Mouse (Mus musculus): ENCODE data around the gene Slc22a14. TPM values are rescaled to one million over a fixed set of nuclear protein-coding genes. Genes with fewer than 3 reads are reported as not detected.

The Slc22a14 gene
- polyA plus RNA-seq, 1 experiment from 2014 or later: not detected

DNA sequence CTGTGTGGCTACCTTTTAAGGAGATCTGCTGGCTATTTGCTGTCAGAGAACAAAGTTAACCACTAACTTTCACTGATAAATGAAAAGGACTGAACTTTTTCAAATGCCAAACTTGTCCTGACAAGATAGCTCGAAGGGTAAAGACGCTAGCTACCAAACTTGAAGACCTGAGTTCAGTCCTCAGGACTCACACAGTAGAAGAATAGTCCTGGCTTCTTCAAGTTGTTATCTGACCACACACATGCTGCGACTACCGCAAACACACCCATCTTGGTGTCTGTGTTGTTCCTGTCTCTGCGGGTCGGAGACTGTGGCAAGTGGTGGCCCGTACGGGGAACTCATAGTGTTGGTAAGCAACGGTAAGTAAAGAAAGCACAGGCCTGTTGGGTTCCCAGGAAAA, 161.7 kb downstream of the Slc22a14 start:
- Histone ChIP-seq H3K4me2 (ENCODE audit: low read length) (no peak overlapping the region), H3K9me3 (ENCODE audit: control insufficient read depth, low read length) (peaks cover 6% of the 10 kb centered on the region; the same call in 1 of the 2 replicates), H3K4me3 (ENCODE audit: control insufficient read depth in 1 of 2, insufficient read depth in 1 of 2, low read depth in 1 of 2, low read length in 2 of 2) (no peak overlapping the region), H3K27me3 (ENCODE audit: control insufficient read depth, insufficient read depth, low read length) (no peaks in the 10 kb centered on the region), H3K9ac (ENCODE audit: low read length) (no peak overlapping the region), H3K4me1 (ENCODE audit: control insufficient read depth in 2 of 2, insufficient read depth in 2 of 2, low read length in 2 of 2) (no peaks in the 10 kb centered on the region), H3K27ac (replicated peaks in 1 of 2; ENCODE audit: control insufficient read depth in 1 of 2, insufficient read depth in 1 of 2, low read depth in 2 of 2, low read length in 2 of 2) (no peak overlapping the region), H3K36me3 (ENCODE audit: control insufficient read depth, insufficient read depth, low read length) (no peaks in the 10 kb centered on the region)
- ATAC-seq (ENCODE audit: insufficient number of reproducible peaks, insufficient read depth, low FRiP score, low read depth): no peak
- WGBS: 91% methylated on average over 9 of the region's 9 CpGs

DNA sequence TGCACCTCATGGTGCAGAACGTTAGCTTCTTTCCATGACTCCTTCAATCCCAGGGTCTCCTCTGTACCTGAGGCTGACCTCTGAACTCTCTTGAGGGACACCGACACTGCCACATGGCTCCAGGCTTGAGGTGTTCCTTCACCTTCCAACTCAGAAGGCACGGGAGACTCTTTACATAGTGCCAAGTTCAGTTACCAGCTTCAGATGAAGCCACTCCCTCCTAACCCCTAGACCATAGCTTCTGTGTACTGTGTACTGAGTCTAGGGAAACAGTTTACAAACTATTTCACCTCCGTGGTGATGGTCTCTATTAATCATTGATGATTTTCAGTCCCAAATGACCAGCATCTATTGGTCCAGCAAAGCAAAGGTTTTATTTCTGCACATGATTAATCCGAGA, 163.7 kb downstream of the Slc22a14 start:
- ATAC-seq (ENCODE audit: insufficient number of reproducible peaks, insufficient read depth, low FRiP score, low read depth): no peak

DNA sequence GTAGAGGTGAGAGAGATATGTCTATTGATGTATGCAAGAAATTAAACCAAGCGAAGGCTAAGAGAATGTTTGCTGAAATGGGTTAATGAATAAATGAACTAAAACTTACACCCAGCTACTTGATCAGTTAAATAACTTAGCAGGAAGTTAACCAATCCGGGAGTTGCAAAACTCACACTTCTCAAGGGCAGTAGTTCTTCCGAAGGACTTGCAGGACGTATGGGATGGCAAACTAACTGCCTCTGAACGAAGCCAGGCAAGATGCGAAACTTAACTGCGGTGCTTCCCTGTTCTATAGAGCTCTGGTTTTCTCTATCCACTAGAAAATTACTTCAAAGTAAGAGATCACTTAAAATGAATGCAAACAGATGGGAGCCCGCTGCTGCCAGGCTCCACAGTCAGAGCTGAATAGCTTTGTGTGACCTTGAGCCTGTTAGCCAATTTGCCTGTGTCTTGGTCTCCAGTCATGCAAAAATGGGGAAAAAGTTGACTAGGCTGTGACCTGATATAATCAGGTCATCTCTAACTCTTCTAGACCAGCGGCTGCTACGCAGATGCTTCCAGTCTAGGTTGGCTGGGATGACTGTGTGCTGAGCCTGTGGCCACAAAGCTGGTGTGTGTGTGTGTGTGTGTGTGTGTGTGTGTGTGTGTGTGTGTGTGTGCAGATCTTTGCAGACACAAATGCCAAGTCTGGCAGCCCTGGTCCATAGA, 166.0 kb downstream of the Slc22a14 start:
- ATAC-seq (ENCODE audit: insufficient number of reproducible peaks, insufficient read depth, low FRiP score, low read depth): no peak
- peaks cover 6% of the 10 kb centered on the region; the same call in 1 of the 2 replicates for H3K9me3 ChIP-seq (ENCODE audit: control insufficient read depth, low read length)
- 86% methylated on average over 10 of the region's 10 CpGs for WGBS

More for the DNA sequence above, 163.7 kb downstream of the Slc22a14 start:
- Histone ChIP-seq H3K27me3 (ENCODE audit: control insufficient read depth, insufficient read depth, low read length) (no peaks in the 10 kb centered on the region), H3K9me3 (ENCODE audit: control insufficient read depth, low read length) (peaks cover 6% of the 10 kb centered on the region; the same call in 1 of the 2 replicates), H3K4me3 (ENCODE audit: control insufficient read depth in 1 of 2, insufficient read depth in 1 of 2, low read depth in 1 of 2, low read length in 2 of 2) (no peak overlapping the region), H3K36me3 (ENCODE audit: control insufficient read depth, insufficient read depth, low read length) (no peaks in the 10 kb centered on the region), H3K27ac (replicated peaks in 1 of 2; ENCODE audit: control insufficient read depth in 1 of 2, insufficient read depth in 1 of 2, low read depth in 2 of 2, low read length in 2 of 2) (no peak overlapping the region), H3K4me1 (ENCODE audit: control insufficient read depth in 2 of 2, insufficient read depth in 2 of 2, low read length in 2 of 2) (no peaks in the 10 kb centered on the region), H3K4me2 (ENCODE audit: low read length) (no peak overlapping the region), H3K9ac (ENCODE audit: low read length) (no peak overlapping the region)
- 78% methylated on average over 5 of the region's 5 CpGs for WGBS

DNA sequence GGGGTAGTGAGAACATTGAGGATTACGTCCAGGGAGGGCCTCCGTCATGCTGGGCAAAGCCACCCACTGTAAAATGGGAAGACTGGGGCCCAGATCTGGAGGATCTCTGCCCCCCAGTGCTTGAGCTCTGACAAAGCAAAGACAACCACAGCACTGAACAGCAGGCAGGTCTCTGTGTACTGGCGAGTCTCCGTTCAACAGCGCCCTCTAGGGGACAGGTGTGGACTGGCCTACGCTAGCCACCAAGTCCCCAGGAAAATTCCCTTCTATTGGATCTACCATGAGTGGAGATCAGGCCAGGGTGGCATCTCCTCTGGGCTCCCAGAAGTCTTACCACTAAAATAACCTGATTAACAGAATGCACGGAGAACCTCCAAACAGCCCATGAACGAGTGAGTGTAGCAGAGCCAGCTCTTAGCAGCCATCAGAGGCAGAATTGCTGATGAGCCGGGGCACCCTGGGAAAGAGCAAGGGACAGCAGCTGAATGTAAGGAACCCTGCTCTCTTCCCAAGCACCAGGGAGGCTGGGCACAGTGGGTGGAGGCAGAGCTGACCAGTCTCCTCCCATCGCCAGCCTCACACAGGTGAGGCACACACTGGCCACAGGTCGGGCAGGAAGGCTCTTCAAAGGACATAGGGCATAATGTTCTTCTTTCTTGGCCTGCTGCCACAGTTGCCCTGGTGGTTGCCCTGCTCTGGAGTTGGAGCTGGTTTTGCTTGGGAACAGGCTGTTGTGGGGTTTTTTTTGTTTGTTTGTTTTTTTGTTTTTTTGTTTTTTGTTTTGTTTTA, 173.0 kb downstream of the Slc22a14 start:
- Histone ChIP-seq H3K4me2 (ENCODE audit: low read length) (no peak overlapping the region), H3K36me3 (ENCODE audit: control insufficient read depth, insufficient read depth, low read length) (no peaks in the 10 kb centered on the region), H3K9ac (ENCODE audit: low read length) (no peak overlapping the region), H3K27ac (replicated peaks in 1 of 2; ENCODE audit: control insufficient read depth in 1 of 2, insufficient read depth in 1 of 2, low read depth in 2 of 2, low read length in 2 of 2) (no peak overlapping the region), H3K4me1 (ENCODE audit: control insufficient read depth in 2 of 2, insufficient read depth in 2 of 2, low read length in 2 of 2) (no peaks in the 10 kb centered on the region), H3K9me3 (ENCODE audit: control insufficient read depth, low read length) (no peaks in the 10 kb centered on the region), H3K4me3 (ENCODE audit: control insufficient read depth in 1 of 2, insufficient read depth in 1 of 2, low read depth in 1 of 2, low read length in 2 of 2) (no peak overlapping the region), H3K27me3 (ENCODE audit: control insufficient read depth, insufficient read depth, low read length) (no peaks in the 10 kb centered on the region)
- WGBS: 38% methylated on average over 11 of the region's 11 CpGs
- ATAC-seq (ENCODE audit: insufficient number of reproducible peaks, insufficient read depth, low FRiP score, low read depth): no peak

More for the DNA sequence above, 166.0 kb downstream of the Slc22a14 start:
- no peak overlapping the region for H3K27ac ChIP-seq (replicated peaks in 1 of 2; ENCODE audit: control insufficient read depth in 1 of 2, insufficient read depth in 1 of 2, low read depth in 2 of 2, low read length in 2 of 2)
- no peaks in the 10 kb centered on the region for H3K36me3 ChIP-seq (ENCODE audit: control insufficient read depth, insufficient read depth, low read length)
- H3K4me1 ChIP-seq (ENCODE audit: control insufficient read depth in 2 of 2, insufficient read depth in 2 of 2, low read length in 2 of 2): no peaks in the 10 kb centered on the region
- H3K4me3 ChIP-seq (ENCODE audit: control insufficient read depth in 1 of 2, insufficient read depth in 1 of 2, low read depth in 1 of 2, low read length in 2 of 2): no peak overlapping the region
- H3K27me3 ChIP-seq (ENCODE audit: control insufficient read depth, insufficient read depth, low read length): no peaks in the 10 kb centered on the region
- no peak overlapping the region for H3K9ac ChIP-seq (ENCODE audit: low read length)
- no peak overlapping the region for H3K4me2 ChIP-seq (ENCODE audit: low read length)

DNA sequence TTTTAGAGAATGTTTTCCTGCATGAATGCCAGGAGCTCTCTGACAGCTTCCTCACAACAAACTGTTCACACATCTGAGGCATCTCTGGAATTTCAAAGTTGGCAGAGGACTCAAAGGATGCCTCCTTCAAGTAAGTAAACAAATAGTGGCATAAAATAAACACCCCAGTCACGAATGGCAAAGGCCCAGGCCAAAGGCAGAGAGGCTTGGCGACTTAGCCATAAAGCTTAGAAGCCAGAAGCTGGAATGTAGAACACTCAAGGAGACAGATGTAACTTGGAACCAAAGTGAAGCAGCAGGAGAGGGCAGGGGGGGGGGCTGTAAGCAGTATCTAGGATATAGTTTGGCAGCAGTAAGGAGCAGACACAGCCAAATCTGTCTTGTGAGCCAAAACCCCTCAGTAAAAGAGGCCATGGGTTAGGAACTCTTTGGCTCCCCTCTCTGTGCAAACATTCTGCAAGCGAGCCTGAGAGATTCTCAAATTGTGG, 184.1 kb downstream of the Slc22a14 start:
- no peaks in the 10 kb centered on the region for H3K27me3 ChIP-seq (ENCODE audit: control insufficient read depth, insufficient read depth, low read length)
- H3K4me3 ChIP-seq (ENCODE audit: control insufficient read depth in 1 of 2, insufficient read depth in 1 of 2, low read depth in 1 of 2, low read length in 2 of 2): no peak overlapping the region
- no peak for ATAC-seq (ENCODE audit: insufficient number of reproducible peaks, insufficient read depth, low FRiP score, low read depth)
- H3K4me2 ChIP-seq (ENCODE audit: low read length): no peak overlapping the region
- WGBS: 36% methylated on average over 3 of the region's 3 CpGs
- H3K9me3 ChIP-seq (ENCODE audit: control insufficient read depth, low read length): no peaks in the 10 kb centered on the region
- no peaks in the 10 kb centered on the region for H3K36me3 ChIP-seq (ENCODE audit: control insufficient read depth, insufficient read depth, low read length)
- H3K27ac ChIP-seq (replicated peaks in 1 of 2; ENCODE audit: control insufficient read depth in 1 of 2, insufficient read depth in 1 of 2, low read depth in 2 of 2, low read length in 2 of 2): no peak overlapping the region
- H3K4me1 ChIP-seq (ENCODE audit: control insufficient read depth in 2 of 2, insufficient read depth in 2 of 2, low read length in 2 of 2): no peaks in the 10 kb centered on the region
- H3K9ac ChIP-seq (ENCODE audit: low read length): no peak overlapping the region

DNA sequence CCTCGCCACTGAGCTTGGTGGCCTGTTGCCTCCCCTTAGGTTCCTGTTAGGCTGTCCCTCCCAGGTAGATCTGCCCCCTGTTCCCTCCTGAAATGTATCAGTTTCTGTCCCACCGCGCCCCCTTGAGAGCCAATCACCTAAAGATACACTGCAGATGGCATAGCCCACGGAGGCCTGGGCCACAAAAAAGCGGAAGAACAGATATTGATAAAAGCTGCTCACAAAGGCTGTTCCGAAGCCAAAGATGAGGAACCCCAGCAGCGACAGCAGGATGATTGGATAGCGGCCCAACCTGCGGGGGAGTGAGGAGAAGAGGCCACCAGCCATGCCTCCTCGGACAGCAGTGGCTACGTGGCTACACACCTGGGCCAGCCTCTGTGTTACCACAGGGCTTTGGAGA, 186.1 kb downstream of the Slc22a14 start:
- H3K27ac ChIP-seq (replicated peaks in 1 of 2; ENCODE audit: control insufficient read depth in 1 of 2, insufficient read depth in 1 of 2, low read depth in 2 of 2, low read length in 2 of 2): no peak overlapping the region
- no peak for ATAC-seq (ENCODE audit: insufficient number of reproducible peaks, insufficient read depth, low FRiP score, low read depth)
- H3K9me3 ChIP-seq (ENCODE audit: control insufficient read depth, low read length): no peaks in the 10 kb centered on the region
- H3K36me3 ChIP-seq (ENCODE audit: control insufficient read depth, insufficient read depth, low read length): no peaks in the 10 kb centered on the region
- H3K4me2 ChIP-seq (ENCODE audit: low read length): no peak overlapping the region
- 81% methylated on average over 11 of the region's 11 CpGs for WGBS
- no peaks in the 10 kb centered on the region for H3K4me1 ChIP-seq (ENCODE audit: control insufficient read depth in 2 of 2, insufficient read depth in 2 of 2, low read length in 2 of 2)
- no peak overlapping the region for H3K4me3 ChIP-seq (ENCODE audit: control insufficient read depth in 1 of 2, insufficient read depth in 1 of 2, low read depth in 1 of 2, low read length in 2 of 2)
- no peaks in the 10 kb centered on the region for H3K27me3 ChIP-seq (ENCODE audit: control insufficient read depth, insufficient read depth, low read length)
- H3K9ac ChIP-seq (ENCODE audit: low read length): no peak overlapping the region

DNA sequence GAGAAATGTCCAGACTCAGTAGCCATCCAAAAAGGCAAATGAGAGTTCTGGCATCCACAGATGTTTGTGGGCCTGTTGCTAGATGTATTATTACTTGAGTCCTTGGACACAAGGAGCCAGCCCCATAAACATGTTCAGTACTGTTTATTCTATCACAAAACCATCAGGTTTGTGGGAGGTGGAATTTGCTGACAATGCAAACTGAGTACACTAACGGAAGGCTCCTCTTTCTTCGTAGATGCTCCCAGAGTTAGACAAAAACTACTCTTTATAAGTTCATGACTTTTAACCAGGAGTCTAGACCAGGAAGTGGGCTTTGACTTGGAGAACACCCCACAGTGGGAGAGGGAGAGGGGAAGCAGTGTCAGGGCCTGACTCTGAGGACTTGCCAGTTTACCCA, 197.7 kb downstream of the Slc22a14 start:
- no peak overlapping the region for H3K27ac ChIP-seq (replicated peaks in 1 of 2; ENCODE audit: control insufficient read depth in 1 of 2, insufficient read depth in 1 of 2, low read depth in 2 of 2, low read length in 2 of 2)
- H3K4me1 ChIP-seq (ENCODE audit: control insufficient read depth in 2 of 2, insufficient read depth in 2 of 2, low read length in 2 of 2): no peaks in the 10 kb centered on the region
- no peak overlapping the region for H3K9ac ChIP-seq (ENCODE audit: low read length)
- ATAC-seq (ENCODE audit: insufficient number of reproducible peaks, insufficient read depth, low FRiP score, low read depth): no peak
- WGBS: 94% methylated on average over 2 of the region's 2 CpGs
- H3K27me3 ChIP-seq (ENCODE audit: control insufficient read depth, insufficient read depth, low read length): no peaks in the 10 kb centered on the region
- no peaks in the 10 kb centered on the region for H3K9me3 ChIP-seq (ENCODE audit: control insufficient read depth, low read length)
- H3K36me3 ChIP-seq (ENCODE audit: control insufficient read depth, insufficient read depth, low read length): no peaks in the 10 kb centered on the region
- H3K4me3 ChIP-seq (ENCODE audit: control insufficient read depth in 1 of 2, insufficient read depth in 1 of 2, low read depth in 1 of 2, low read length in 2 of 2): no peak overlapping the region
- no peak overlapping the region for H3K4me2 ChIP-seq (ENCODE audit: low read length)

Data from heart, embryonic 14.5 days (tissue).